Mouse (Mus musculus): ENCODE data around the gene Tcf20.
A peak's percentile ranks its signal among the peaks of the same experiment; 100 is the strongest.

Gene Tcf20

DNA sequence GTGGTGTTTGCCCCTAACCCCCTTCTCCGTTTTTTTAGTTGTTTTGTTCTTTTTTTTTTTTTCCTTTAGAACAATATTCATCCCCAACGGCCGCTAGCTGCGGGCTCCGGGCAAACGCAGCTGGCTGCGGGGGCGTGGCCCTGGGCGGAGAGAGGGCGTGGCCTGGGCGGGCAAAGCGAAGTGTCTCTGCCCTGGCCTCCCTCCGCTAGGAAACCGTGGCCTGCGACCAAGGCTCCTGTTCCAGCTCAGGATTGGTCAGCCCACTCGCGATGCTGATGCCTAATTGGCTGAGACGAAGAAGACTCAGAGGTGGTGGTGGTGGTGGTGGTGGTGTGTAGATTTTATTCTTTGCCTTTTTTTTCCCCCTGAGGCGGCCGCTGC lies at the start of gene Tcf20:
Tcf20 (minus strand) TSS at position 141 of the 381 bp plus-strand sequence.
- peak; percentile 92 for DNase-seq (ENCODE audit: extremely low spot score)

DNA sequence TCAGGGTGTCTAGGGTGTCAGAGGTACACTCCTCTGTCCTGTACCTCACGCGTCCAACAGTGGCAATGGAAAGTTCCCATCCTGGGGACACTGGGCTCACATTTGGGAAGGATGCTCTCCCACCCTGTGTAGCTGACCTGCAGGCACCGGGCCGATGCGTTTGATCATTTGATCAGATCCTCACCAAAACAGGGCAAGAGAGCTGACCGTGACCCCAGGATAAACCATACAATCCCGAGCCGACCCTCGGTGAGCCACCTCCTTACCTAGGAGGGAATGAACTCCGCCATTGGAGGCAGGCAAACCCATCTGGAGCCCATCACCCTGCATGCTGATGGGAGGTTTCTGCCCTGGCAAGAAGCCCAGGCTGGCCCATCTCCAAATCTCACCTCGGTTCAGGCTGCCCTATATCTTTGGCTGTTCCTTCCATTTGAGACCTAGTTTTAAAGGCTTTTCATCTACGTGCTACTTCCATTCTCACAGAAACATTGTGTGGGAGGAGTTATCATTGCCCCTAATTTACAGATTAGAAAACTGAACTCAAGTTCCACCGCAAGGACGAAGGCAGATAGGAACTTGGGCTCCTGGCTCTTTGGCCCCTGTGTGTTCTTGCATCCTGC lies 49.3 kb upstream of the Tcf20 start:
- DNase-seq (ENCODE audit: extremely low spot score), result no peak

DNA sequence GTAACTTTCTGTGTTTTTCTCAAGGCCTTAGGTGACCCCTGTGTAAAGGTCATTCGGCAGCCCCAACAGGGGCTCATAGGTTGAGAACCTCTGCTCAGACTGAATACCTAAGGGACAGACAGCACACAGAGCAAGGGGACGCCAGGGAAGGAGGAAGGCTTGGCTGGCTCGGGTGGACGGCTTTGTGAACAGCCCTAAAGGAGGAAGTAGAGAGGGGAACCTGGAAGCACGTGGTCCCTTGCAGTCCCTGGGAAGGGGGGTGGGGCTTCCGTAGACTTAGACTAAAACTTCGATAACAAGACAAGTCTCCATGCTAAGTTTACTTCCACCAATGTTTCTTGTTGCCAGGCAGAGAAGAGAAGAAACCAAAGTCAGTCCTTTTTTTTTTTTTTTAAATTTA lies 48.4 kb upstream of the Tcf20 start:
- no peak for DNase-seq (ENCODE audit: extremely low spot score)

DNA sequence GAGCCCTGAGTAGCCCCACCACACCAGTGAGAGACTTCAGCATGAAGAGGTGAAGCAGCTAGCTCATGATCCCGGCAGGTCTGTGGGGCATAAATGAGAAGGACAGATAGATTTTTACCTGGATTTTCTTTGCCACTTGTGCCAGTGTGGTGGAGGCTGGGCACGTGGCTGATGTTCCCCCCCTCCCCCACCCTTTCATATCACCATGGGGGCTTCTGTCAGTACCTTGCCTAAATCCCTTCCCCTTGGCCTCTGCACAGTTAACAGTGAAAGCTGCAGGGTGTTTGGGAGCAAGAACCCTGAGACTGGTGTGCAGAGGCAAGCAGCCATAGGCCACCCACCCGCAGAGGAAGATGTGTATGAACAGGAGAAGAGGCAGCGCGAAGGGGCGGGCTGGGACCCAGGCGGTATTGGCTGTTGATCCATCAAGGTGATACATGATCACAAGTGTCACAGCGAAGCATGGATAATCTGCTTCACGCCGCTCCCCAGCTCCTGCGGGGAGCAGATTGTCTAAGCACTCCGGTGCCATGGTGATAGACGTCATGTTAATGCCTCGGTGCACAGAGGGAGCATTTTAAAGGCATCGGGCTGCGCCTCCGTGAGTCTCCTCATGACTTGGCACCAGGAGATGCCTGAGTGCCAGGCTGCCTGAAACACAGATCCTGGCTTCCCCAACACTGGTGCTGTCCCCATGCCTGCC lies 46.8 kb upstream of the Tcf20 start:
- DNase-seq (ENCODE audit: extremely low spot score), result peak; percentile 36

DNA sequence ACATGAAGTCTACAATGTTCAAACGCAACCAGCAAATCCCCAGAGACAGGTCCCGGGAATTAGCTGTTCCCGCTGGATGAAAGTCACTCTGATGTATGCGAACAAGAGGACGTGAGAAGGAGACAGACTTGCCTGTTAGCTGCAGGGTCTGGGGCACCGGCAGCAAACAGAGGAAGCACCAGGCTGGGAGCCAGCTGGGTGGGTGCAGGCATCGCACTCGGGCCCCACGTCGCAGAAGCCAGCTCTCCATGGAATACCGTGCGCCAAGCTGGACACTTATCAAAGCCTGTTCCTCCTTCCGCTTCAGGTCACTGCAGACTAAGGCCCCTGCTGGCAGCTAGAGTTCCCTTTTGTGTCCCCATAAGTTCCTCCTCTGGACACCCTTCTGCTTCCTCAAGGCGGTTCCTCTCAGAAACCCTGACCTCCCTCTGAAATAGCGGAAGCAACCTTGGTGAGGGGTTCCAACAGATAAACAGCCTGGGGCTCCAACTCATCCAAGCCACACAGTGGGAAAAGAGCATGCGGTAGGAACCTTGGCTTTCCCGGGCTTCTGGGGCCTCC lies 45.4 kb upstream of the Tcf20 start, which contains the start of gene Nfam1:
Nfam1 (minus strand) TSS at position 326 of the 561 bp plus-strand sequence.
- DNase-seq (ENCODE audit: extremely low spot score), result peak; percentile 36

DNA sequence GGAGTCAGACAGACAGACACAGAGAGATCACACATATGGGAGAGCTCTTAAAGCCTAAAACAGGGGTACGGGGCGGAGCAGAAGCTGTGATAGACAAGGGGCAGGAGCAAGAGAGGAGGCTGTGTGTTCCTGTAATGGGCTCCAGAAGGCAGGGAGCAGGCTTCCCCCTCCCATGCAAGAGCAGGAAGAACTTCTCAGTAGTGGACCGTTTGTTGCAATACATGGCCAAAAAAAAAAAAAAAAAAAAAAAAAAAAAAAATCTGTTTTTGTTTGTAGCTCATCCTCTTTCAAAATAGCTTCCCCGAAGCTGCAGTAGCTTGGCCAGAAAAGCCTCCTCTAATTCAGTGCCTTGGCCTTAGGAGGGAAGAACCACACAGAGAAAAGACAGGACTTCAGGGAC lies 43.2 kb upstream of the Tcf20 start:
- DNase-seq (ENCODE audit: extremely low spot score), result no peak

DNA sequence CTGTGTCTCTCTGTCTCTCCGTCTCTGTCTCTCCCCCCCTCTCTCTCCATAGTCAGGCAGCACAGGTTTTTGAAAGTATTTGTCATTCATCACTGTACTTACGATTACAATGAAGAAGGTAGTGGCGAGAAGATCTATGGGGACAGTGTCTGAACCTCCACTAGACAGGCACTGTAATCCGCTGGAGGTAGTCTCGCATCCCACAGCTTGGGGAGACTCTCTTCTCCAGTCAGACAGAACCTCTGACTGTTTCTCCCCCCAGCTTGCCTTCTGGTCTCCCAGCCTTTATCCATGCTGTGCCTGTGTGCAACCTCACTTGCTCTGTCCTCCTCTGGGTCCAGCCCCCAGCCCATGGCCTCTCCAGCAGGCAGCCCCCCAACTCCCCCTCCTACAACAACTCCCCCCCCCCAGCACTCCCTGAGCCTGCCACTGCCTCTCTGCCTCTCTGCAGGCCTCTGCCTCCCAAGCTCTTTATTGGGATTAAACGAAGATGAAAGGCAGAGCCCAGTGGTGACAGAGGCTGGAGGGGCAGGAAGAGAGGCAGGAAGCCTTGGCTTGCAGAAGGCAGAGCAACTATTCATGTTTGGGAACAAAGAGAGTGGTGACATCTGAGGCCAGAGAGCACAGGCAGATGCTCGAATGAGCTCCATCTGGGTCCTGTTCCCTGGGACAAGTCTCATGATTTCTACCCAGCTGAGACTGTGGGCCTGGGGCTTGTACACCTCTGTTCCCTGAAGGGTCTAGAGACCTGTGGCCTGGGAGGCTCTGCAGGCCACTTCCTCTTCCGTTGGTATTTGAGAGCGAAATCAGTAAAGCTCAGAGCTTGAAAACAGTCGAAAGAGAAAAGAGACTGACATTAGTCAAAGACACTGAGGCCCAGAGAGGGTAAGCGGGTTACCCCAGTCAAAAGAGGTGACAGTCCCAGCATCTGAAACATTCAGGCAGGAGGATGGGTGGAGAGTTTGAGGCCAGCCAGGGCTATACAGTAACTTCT lies 42.4 kb upstream of the Tcf20 start:
- DNase-seq (ENCODE audit: extremely low spot score), result peak; percentile 58

DNA sequence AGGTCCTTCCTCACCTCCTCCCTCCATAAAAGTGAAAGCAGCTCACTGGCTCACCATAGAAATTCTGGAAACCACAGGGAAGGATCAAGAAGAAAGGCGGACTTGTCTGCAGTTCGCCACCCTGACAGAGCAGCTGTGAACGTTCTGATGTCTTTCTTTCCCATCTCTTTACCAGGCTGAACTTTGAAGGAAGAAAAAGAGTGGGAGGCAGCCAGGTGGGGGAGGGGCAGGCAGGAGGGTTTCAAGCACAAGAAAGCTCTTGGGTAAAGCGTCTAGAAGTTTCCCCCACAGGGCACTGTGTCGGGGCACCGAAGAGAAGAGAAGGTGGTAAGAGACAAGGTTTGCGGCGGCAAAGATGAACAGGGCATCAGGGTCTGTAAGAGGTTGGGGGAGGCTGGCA lies 38.5 kb upstream of the Tcf20 start:
- DNase-seq (ENCODE audit: extremely low spot score), result no peak

DNA sequence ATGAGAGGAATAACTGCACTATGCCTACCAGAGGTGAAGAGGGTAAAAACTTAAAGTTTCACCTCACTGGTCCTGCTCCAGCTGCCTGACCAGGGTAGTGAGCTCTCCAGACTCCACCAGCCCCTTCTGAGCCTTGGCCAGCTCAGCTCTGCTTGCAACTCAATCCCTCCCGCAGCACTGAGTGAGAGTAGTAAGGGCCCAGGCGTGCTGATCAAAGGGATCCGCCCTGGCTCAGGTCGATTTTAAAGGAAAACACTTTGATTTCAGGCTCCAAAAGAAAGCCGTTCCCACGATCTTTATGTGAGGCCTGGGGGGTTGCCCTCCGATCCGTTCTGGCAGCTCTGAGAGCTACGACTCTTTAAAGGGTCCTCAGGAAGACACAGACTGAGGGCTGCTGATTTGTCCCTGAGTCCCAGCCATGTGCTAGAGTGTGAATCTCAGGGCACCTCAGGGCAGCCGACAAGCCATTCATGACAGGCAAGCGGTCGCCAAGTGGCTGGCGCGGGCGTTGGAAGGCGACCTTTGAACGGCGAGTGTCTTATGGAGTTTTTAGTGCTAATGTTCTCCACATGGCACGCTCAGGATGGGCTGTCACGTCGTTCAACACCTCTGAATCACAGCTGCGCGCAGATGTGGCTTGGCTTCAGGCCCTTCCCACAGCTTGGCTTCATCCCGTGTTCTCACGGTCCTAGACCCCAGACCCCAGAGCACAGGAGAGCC lies 37.5 kb upstream of the Tcf20 start:
- peak; percentile 59 for DNase-seq (ENCODE audit: extremely low spot score)

DNA sequence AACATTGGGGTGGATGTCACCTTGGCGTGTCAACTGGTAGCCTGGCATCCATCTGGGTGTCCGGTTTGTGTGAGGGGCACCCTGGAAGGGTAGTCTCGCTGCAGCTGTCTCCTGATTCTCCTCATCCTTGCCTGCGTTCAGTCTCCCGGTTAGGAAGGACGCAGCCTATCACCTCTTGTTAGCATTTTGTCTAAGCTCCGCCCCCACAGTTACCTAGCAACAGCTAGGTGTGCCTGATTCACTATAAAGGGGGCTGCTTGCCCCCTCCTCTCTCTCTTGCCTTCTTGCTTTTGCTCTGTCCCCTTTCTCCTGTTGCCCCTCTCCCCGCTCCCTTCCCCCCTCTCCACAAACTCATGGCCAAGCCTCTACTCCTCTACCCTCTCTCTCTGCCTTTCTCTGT lies 35.3 kb upstream of the Tcf20 start:
- no peak for DNase-seq (ENCODE audit: extremely low spot score)

DNA sequence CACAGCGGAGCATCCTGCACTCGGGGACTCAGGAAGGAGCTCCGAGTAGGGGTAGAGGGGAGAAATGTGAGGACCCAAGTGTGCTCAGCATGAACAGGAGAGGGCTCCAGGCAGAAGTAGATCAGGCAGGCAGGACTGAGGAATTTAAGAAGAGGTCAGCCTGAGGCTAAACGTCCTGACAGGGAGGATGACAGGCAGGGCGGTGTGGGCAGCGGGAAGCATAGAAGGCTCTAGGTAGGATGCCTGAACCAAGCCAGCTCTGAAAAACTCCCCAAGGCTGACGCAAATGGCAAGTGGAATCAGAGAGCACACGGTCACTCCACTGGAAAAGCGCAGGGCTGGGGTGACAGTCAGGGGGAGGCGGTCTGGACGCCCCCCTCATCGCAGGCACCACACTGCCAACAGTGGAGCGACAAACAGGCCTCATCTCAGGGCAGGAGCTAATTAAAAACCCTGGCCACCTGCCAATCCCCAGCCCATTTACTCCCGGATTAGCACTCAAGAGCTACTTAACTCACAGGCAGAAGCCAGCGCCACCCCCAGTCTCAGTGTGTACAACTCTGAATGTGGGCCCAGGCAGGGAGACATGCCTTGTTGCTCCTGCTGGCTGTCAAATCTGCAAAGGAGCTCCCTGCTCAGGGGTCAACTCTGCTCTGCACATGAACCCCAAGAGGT lies 23.5 kb upstream of the Tcf20 start:
- DNase-seq (ENCODE audit: extremely low spot score), result no peak

DNA sequence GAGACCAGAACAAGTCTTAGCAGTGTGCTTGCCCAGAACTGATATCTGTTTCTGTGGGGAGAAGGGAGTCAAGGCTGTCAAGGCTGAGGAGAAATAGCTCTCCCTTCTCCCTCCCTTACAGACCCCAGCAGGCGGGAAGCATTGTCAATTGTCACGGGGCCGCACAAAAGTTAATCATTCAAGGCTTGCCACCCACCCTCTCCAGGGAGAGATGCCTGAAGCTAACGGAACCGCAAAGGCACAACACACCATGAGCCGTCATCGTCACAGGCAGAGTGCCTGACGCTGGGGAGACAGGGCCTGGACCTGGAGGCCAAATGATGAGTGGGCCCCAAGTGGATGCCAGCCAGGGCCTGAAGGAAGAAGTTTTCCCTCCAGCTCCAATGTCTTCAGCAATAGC lies 22.8 kb upstream of the Tcf20 start:
- peak; percentile 33 for DNase-seq (ENCODE audit: extremely low spot score)

DNA sequence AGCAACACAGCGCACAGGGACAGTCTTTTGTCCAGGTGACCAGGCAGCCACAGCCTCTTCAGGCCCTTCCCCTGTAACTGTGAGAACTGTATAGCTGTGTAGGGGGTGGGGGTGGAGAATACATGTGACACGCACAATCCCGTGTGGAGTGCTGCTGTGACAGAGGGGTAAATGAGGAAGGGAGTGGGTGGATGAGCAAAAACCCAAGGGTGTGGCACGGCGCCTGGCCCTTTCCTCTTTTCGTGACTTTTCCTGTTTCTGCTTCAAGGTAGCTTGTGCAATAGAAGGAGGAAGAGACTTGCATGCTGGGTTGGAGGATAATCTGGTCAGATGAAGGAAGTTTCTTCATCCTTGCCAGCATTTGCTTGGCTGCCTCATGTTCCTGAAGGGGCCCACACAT lies 21.9 kb upstream of the Tcf20 start:
- DNase-seq (ENCODE audit: extremely low spot score), result no peak

DNA sequence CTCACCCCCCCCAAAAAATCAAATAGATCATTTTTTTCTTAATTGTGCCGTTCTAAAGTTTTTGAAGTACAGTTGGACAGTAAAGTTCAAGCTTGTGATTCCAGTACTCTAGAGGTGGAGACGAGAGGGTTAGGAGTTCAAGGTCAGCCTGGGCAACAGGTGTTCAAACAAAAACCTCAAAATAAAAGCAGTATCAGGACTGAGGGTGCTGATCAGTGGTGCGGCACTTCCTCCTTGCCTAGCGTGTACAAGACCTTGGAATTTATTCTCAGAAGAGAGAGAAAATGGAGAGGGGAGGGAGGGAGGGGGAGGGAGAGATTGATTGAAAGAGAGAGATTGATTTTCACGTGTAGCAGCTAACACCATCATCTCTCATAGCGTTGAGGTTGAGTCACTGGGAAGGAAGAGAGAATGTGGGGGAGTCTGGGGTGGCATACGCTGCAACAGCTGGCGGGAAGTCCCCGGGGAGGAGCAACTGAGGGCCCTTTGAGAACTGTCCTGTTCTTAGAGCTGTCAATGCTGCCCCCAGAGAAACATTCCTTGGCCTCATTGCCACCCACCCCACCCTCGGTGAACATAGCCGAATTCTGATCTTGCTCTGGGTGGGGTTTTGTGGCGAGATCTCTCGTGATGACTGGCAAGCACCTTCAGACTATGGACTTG lies 21.2 kb upstream of the Tcf20 start:
- DNase-seq (ENCODE audit: extremely low spot score), result no peak

DNA sequence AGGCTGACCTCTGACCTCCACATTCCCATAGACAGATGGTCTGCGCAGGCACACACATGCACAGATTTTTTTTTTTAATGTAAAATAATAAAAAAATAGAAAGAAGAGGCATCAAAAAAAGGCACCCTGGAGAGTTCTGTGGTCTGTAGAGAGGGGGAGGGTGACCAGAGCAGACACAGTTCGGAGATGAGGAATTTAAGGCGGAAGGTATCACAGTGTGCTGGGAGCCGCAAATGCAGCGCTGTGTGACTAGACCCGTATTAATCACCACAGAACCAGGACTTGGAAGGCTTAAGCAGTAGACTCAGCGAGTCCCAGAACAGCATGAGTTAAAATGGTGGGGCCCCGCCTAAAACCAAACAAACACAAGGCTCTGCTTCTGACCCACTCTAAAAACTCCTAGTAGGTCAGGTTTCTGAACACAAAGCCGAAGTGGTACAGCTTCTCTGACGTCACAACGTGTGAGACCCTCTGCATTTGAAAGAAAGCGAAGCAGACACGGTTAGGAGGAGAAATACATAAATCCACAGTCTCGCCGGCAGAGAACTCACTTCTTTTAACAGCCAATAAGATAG lies 19.8 kb upstream of the Tcf20 start:
- DNase-seq (ENCODE audit: extremely low spot score), result no peak

DNA sequence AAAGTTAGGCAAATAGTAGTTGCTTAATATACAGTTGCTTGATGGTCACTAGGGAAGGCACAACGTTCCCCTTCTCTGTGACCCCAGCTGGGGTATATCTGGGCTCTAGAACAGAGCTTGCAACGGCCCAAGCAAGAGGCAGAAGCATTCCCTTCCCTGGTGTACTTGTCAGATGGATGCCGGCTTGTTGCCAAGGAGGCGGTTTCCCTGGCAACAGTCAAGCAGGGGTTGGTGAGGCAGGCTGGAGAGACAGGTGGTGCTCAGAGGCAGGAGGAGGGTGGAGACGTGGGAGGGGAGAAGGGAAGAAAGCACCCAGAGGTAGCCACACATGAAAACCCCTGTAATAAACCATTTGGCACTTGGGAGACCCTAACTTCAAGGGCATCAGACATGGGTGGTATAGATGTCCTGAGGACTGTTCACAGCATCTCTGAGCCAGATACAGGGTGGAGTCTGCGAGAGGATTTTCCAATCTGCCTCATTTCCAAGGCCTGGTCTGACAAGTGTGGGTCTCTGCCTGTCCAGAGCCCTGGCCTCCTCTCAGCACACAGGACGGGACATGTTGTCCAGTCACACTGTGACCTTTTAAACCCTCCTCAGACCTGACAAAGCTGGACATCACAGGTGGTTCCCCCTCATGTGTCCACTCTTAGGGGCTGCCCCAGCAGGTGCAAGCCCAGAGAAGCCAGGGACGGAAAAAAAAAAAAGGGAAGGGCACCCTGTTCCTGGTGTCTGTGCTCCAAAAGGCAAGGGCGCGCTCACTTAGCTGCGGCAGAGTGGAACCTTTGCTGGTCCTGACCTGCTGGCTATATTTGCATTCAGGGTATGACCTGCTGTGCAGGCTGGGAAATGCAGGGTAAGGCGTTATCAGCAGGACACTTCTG lies 15.2 kb upstream of the Tcf20 start:
- DNase-seq (ENCODE audit: extremely low spot score), result no peak

DNA sequence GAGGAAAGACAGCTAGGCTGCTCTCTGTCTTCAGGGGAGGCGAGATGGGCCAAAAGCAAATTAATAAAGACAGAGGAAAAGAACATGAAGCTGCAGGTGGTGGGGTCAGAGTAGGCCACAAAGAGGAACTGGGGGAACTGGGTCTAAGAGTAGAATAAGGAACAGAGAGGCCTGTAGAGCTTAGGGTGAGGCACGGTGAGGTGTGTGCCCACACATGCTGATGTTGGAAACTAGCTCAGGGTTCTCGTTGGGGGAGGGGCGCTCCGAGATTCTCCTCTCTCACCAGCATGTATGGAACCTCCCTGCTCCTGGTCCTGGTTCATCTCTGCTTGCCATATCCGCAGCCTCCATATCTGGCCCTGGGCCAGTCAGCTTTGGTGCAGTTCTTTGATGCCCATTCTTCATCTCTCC lies 11.1 kb upstream of the Tcf20 start:
- DNase-seq (ENCODE audit: extremely low spot score), result no peak

DNA sequence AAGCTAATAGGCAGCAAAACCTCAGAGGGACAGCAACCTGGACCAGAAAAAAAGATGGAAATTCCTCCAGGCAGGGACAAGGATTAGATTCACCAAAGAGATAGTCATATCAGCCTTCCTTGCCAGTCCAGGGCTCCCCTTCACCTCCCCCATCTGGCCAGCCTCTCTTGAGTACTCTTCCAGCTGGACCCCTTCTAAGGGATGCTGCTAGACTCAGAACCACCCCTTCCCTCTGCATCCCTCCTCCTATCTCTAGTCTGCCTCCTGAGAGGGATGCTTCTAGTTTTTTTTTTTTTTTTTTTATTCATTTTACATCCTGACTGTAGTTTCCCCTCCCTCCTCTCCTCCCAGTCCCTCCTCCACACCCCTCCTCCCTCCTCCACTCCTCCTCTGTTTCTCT lies 8.8 kb upstream of the Tcf20 start:
- no peak for DNase-seq (ENCODE audit: extremely low spot score)

DNA sequence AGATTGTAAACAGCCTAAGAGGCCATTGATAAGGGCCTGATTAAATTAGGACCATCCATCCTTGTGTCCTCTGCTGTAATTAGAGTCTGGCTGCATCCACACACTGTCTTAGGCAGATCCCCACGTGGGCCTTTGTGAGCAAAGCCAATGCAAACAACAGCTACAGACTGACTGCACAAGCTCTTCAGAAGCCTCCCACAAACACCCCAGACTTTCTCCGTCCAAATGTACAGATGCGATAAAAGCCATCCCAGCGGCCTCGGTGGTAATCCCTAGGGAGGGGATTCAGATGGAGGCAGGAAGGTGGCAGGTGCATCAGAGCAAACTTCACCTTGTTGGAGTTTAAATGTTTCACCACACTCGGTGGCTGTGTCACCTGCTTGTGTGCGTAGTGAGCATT lies 7.6 kb upstream of the Tcf20 start:
- no peak for DNase-seq (ENCODE audit: extremely low spot score)
